Mouse (Mus musculus): ENCODE data around the gene Hand1.
A peak's percentile ranks its signal among the peaks of the same experiment; 100 is the strongest.
"Not testable (repeated sequence)": the region's sequence is repeated elsewhere in the genome, so short reads cannot be mapped to it uniquely, and the experiment has no call there.

GRCm38 (mm10) chr11:57825234-57825633 is 7.4 kb downstream of the Hand1 start:
- TF ChIP-seq CTCF (IDR thresholded peaks at IDR 0.05): peak; percentile 24
- TF ChIP-seq POLR2A, EP300 (IDR thresholded peaks at IDR 0.05; ENCODE audit: insufficient read depth, low read depth, low read length): not testable (repeated sequence)
